Mouse (Mus musculus): Measurements from ENCODE around the gene Itpr3.

DNA sequence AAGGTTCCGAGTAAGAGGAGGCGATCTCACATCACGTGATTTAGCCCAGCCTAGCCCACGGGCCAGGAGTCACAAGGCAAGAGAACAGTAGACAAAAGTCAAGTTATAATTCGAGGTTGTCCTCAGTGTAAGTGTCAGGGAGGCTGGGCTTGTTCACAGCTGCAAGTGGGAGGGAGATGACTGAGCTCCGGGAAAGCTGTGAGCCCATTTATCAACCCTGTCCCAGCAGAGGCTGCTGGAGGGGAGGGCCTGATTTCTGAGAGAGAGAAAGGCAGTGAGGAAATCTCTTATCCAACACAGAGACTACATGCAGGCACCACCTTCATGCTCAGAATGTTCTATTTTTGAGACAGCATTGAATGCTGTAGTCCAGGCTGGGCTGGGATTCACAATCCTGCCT, 44.2 kb upstream of the Itpr3 start:
- no peak for TF ChIP-seq POLR2A (IDR thresholded peaks at IDR 0.05; ENCODE audit: insufficient read depth, low read length)
- no peak for TF ChIP-seq CTCF (IDR thresholded peaks at IDR 0.05; ENCODE audit: low read depth, low read length)

Data from ES-Bruce4 (cell line).